Mouse (Mus musculus) kidney, postnatal 14 days (tissue): ENCODE measurements around the gene Imp4.
A peak's percentile ranks its signal among the peaks of the same experiment; 100 is the strongest.

ENCODE experiments used
- DNase-seq: peaks from one replicate; pipeline ENCODE4 v3.0.0; 2022; ENCODE audit warnings: mixed read lengths

The Imp4 gene

GRCm38 (mm10) chr1:34462766-34463165 is 23.1 kb downstream of the Imp4 start:
- peak; percentile 66 for DNase-seq

GRCm38 (mm10) chr1:34464310-34464817 is 24.7 kb downstream of the Imp4 start:
- DNase-seq = no peak

- no peak for DNase-seq
These were observed 25.8 kb downstream of the Imp4 start for GRCm38 (mm10) chr1:34465445-34465844.

GRCm38 (mm10) chr1:34468051-34468450 is 28.4 kb downstream of the Imp4 start:
- DNase-seq = no peak

- DNase-seq = no peak
These were observed 28.8 kb downstream of the Imp4 start for GRCm38 (mm10) chr1:34468500-34468899.

GRCm38 (mm10) chr1:34469801-34470200 is 30.1 kb downstream of the Imp4 start:
- DNase-seq = no peak

- DNase-seq = peak; percentile 42
These were observed 33.0 kb downstream of the Imp4 start for GRCm38 (mm10) chr1:34472427-34473300.

GRCm38 (mm10) chr1:34478891-34479655 is 39.4 kb downstream of the Imp4 start:
- DNase-seq = no peak

GRCm38 (mm10) chr1:34480801-34481200 is 41.1 kb downstream of the Imp4 start:
- DNase-seq = no peak

GRCm38 (mm10) chr1:34481920-34482669 is 42.4 kb downstream of the Imp4 start:
- no peak for DNase-seq

- DNase-seq = no peak
These were observed 44.8 kb downstream of the Imp4 start for GRCm38 (mm10) chr1:34484470-34484869.

GRCm38 (mm10) chr1:34485461-34486188 is 46.0 kb downstream of the Imp4 start:
- peak; percentile 53 for DNase-seq

- no peak for DNase-seq
These were observed 47.7 kb downstream of the Imp4 start for GRCm38 (mm10) chr1:34487383-34487782.

- no peak for DNase-seq
These were observed 50.3 kb downstream of the Imp4 start for GRCm38 (mm10) chr1:34489852-34490541.

GRCm38 (mm10) chr1:34491480-34491879 is 51.8 kb downstream of the Imp4 start:
- no peak for DNase-seq
